Mouse (Mus musculus) megakaryocyte, embryonic 14.5 days (primary cell): Measurements from ENCODE around the gene Clstn1.

Experiments
- FLI1 ChIP-seq: IDR thresholded peaks from 2 replicates; pipeline ENCODE4 v1.6.1; 2012; ENCODE audit warnings: low read length, inconsistent platforms, mixed read lengths
- GATA1 ChIP-seq: IDR thresholded peaks from 3 replicates; pipeline ENCODE4 v1.6.1; 2012; ENCODE audit warnings: mixed read lengths, low read length, inconsistent platforms, borderline replicate concordance

GRCm38 (mm10) chr4:149562905-149563347, 23.3 kb upstream of the Clstn1 start:
- no peak for TF ChIP-seq FLI1
- no peak for TF ChIP-seq GATA1
